Mouse (Mus musculus): Measurements from ENCODE around the gene Gm266. TPM values are rescaled to one million over a fixed set of nuclear protein-coding genes. Genes with fewer than 3 reads are reported as not detected.

The Gm266 gene
- polyA plus RNA-seq, 1 experiment from 2014 or later, result 7.0 TPM

GRCm38 (mm10) chr12:111499617-111500016 lies 14.0 kb upstream of the Gm266 start:
- no peak overlapping the region for H3K27ac ChIP-seq
- H3K4me3 ChIP-seq, result no peak overlapping the region
- H3K4me1 ChIP-seq, result no peaks in the 10 kb centered on the region
- H3K4me2 ChIP-seq, result no peak overlapping the region
- ATAC-seq (ENCODE audit: borderline replicate concordance, extremely low read depth, low FRiP score, low TSS enrichment), result no peak
- no peaks in the 10 kb centered on the region for H3K36me3 ChIP-seq
- 58% methylated on average over 5 of the region's 5 CpGs for WGBS
- no peak overlapping the region for H3K9ac ChIP-seq
- no peaks in the 10 kb centered on the region for H3K9me3 ChIP-seq
- H3K27me3 ChIP-seq, result no peaks in the 10 kb centered on the region

- H3K27ac ChIP-seq, result no peak overlapping the region
- no peaks in the 10 kb centered on the region for H3K4me1 ChIP-seq
- H3K4me2 ChIP-seq, result no peak overlapping the region
- H3K36me3 ChIP-seq, result no peaks in the 10 kb centered on the region
- no peak overlapping the region for H3K4me3 ChIP-seq
- ATAC-seq (ENCODE audit: borderline replicate concordance, extremely low read depth, low FRiP score, low TSS enrichment), result no peak
- WGBS, result 49% methylated on average over 2 of the region's 2 CpGs
- H3K9ac ChIP-seq, result no peak overlapping the region
- no peaks in the 10 kb centered on the region for H3K27me3 ChIP-seq
- no peaks in the 10 kb centered on the region for H3K9me3 ChIP-seq
Observed at GRCm38 (mm10) chr12:111497076-111497475, 11.5 kb upstream of the Gm266 start.

DNA sequence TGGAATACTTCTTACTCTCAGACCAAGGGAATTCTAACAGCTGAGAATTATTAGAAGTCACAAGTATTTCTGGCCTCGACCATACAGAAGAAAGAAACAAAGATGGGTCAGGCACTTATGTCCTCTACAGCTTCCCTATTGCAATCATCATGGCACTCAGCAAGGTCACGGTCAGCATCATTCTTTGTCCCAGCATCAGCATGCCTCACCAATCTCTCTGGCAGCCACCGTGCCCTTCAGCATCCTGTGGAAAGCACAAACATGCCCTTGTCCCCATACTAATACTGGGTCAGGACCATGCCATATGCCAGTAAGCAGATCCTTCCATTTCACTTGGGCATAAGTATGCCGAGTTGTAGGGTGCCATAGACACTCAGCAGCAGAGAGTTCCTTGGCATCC lies 9.3 kb upstream of the Gm266 start:
- Histone ChIP-seq H3K9me3 (no peaks in the 10 kb centered on the region), H3K27ac (no peak overlapping the region), H3K4me1 (no peaks in the 10 kb centered on the region), H3K9ac (no peak overlapping the region), H3K27me3 (no peaks in the 10 kb centered on the region), H3K4me2 (no peak overlapping the region), H3K36me3 (no peaks in the 10 kb centered on the region), H3K4me3 (no peak overlapping the region)
- ATAC-seq (ENCODE audit: borderline replicate concordance, extremely low read depth, low FRiP score, low TSS enrichment), result no peak
- WGBS, result 66% methylated on average over 4 of the region's 4 CpGs

GRCm38 (mm10) chr12:111489261-111489865 lies 3.7 kb upstream of the Gm266 start:
- Histone ChIP-seq H3K4me1 (peaks cover 19% of the 10 kb centered on the region), H3K4me2 (no peak overlapping the region), H3K36me3 (no peaks in the 10 kb centered on the region), H3K9ac (no peak overlapping the region), H3K27me3 (peaks cover 51% of the 10 kb centered on the region), H3K4me3 (no peak overlapping the region), H3K27ac (no peak overlapping the region), H3K9me3 (no peaks in the 10 kb centered on the region)
- 56% methylated on average over 11 of the region's 11 CpGs for WGBS
- no peak for ATAC-seq (ENCODE audit: borderline replicate concordance, extremely low read depth, low FRiP score, low TSS enrichment)

- H3K9me3 ChIP-seq, result no peaks in the 10 kb centered on the region
- peaks cover 19% of the 10 kb centered on the region for H3K4me1 ChIP-seq
- WGBS, result 10% methylated on average over 12 of the region's 12 CpGs
- ATAC-seq (ENCODE audit: borderline replicate concordance, extremely low read depth, low FRiP score, low TSS enrichment), result no peak
- H3K27me3 ChIP-seq, result peaks cover 56% of the 10 kb centered on the region
- H3K9ac ChIP-seq, result 0 out of 2 replicates have a peak overlapping the region, but pooled peaks have one; percentile 39
- no peak overlapping the region for H3K27ac ChIP-seq
- peak overlapping the region; percentile 51 for H3K4me3 ChIP-seq
- H3K36me3 ChIP-seq, result no peaks in the 10 kb centered on the region
- H3K4me2 ChIP-seq, result peak overlapping the region; percentile 89
Observed at GRCm38 (mm10) chr12:111486455-111486854, 832 bp upstream of the Gm266 start.

DNA sequence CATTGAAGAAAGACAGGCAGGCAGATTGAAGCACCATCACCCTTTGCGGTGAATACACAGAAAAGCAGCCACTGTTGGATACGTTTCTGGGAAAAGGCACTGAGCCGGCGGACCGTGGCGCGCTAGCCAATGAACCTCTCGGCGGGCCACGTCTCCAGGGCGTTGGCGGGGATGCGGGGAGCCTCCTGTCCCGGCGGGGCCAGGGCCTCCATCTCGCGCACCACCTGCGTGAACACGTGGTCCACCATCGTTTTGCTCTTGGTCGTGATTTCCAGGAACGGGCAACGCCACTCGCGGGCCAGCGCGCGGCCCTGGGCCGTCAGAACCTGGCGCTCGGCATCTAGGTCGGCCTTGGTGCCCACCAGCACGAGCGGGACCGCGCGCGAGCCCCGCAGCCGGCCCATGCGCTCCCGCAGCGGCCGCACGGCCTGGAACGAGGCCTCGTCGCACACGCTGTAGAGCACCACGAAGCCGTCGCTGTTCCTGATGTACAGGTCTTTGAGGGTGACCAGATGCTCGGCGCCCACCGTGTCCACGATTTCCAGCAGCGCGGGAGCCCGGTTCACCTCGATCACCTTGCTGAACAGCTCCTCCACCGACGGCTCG lies 474 bp downstream of the Gm266 start:
- H3K9ac ChIP-seq, result peak overlapping the region; percentile 39
- ATAC-seq (ENCODE audit: borderline replicate concordance, extremely low read depth, low FRiP score, low TSS enrichment), result no peak
- no peak overlapping the region for H3K27ac ChIP-seq
- H3K27me3 ChIP-seq, result peaks cover 56% of the 10 kb centered on the region
- 1% methylated on average over 63 of the region's 63 CpGs for WGBS
- H3K4me2 ChIP-seq, result peak overlapping the region; percentile 89
- H3K4me3 ChIP-seq, result peak overlapping the region; percentile 51
- H3K4me1 ChIP-seq, result peaks cover 19% of the 10 kb centered on the region
- no peaks in the 10 kb centered on the region for H3K36me3 ChIP-seq
- no peaks in the 10 kb centered on the region for H3K9me3 ChIP-seq

DNA sequence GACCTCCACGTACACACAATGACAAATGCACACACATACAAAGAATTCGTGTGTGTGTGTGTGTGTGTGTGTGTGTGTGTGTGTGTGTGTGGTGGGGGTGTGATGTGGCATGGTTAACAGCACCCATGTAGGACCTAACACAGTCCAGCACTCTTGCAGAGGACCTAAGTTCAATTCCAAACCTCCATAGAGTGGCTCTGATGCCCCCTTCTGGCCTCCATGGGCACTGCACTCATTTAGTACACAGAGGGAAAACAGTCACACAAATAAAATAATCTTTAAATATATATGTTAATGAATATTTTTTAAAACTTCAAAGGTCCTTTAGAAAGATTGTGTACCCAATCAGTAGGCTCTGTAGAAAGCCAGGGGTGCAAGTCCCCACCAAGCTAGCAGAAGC lies 5.7 kb downstream of the Gm266 start:
- H3K9me3 ChIP-seq, result no peaks in the 10 kb centered on the region
- 63% methylated on average over 2 of the region's 2 CpGs for WGBS
- ATAC-seq (ENCODE audit: borderline replicate concordance, extremely low read depth, low FRiP score, low TSS enrichment), result no peak
- H3K9ac ChIP-seq, result no peak overlapping the region
- peaks cover 11% of the 10 kb centered on the region for H3K27me3 ChIP-seq
- H3K4me2 ChIP-seq, result no peak overlapping the region
- no peak overlapping the region for H3K27ac ChIP-seq
- no peaks in the 10 kb centered on the region for H3K36me3 ChIP-seq
- peaks cover 5% of the 10 kb centered on the region for H3K4me1 ChIP-seq
- no peak overlapping the region for H3K4me3 ChIP-seq

- 44% methylated on average over 5 of the region's 5 CpGs for WGBS
- ATAC-seq (ENCODE audit: borderline replicate concordance, extremely low read depth, low FRiP score, low TSS enrichment), result no peak
- peaks cover under 1% of the 10 kb centered on the region; the same call in 1 of the 2 replicates for H3K27me3 ChIP-seq
Observed at GRCm38 (mm10) chr12:111478924-111479323, 6.7 kb downstream of the Gm266 start.

DNA sequence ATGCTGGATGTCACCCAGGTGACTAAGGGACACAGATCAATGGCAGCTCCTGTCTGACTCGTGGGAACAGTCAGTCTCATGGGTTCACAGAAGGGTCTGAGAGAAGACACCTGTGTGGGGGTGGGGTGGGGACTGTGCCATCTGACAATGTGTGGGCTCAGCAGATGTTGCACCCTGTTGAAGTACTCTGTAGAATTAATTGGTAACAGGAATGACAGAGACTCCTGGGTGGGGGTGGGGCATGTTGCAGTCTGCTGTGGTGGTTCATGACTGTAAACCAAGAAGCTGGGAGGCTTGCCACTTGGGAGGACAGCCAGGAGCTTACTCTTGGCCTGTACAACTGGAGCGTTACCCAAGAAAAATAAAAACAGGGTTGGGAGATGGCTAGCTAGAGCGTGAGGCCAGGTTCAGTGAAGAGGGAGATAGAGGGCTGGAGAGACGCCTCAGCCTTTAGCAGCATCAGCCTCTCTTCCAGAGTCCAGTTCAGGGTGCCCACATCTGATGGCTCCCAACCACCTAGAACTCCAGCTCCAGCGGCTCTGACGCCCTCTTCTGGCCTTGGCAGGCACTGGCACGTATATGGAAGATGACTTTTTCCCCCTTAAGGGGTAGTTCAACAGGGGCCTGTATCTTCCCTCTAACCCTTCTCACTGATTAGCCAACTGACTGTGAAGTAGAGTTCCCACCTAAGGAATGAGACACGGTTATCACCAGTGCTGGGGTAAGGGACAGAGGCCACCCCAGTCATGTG lies 10.6 kb downstream of the Gm266 start:
- H3K36me3 ChIP-seq, result no peaks in the 10 kb centered on the region
- H3K27me3 ChIP-seq, result no peaks in the 10 kb centered on the region
- H3K4me2 ChIP-seq, result no peak overlapping the region
- peak; percentile 67 for ATAC-seq (ENCODE audit: borderline replicate concordance, extremely low read depth, low FRiP score, low TSS enrichment)
- WGBS, result 44% methylated on average over 8 of the region's 8 CpGs
- H3K9ac ChIP-seq, result no peak overlapping the region
- peaks cover 3% of the 10 kb centered on the region; the same call in 1 of the 2 replicates for H3K4me1 ChIP-seq
- H3K9me3 ChIP-seq, result no peaks in the 10 kb centered on the region
- H3K4me3 ChIP-seq, result no peak overlapping the region
- no peak overlapping the region for H3K27ac ChIP-seq

More at GRCm38 (mm10) chr12:111478924-111479323, 6.7 kb downstream of the Gm266 start:
- Histone ChIP-seq H3K4me2 (no peak overlapping the region), H3K4me3 (no peak overlapping the region), H3K27ac (no peak overlapping the region), H3K9ac (no peak overlapping the region), H3K36me3 (no peaks in the 10 kb centered on the region), H3K4me1 (peaks cover 3% of the 10 kb centered on the region; the same call in 1 of the 2 replicates), H3K9me3 (no peaks in the 10 kb centered on the region)

DNA sequence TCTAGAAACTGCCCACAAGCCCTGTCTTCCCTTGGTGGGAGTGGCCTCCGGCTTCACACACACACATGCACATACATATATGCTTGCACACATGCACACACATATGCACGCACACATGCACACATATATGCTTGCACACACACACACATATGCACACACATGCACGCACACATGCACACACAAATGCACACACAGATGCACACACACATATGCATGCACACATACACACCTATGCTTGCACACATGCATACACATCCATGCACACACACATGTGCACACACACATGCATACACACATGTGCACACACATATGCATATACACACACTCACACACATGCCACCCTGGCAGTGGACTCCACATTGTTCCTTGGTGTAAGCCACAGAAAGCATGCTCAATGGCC lies 11.2 kb downstream of the Gm266 start:
- Histone ChIP-seq H3K27me3 (no peaks in the 10 kb centered on the region), H3K4me1 (peaks cover 3% of the 10 kb centered on the region; the same call in 1 of the 2 replicates), H3K4me3 (no peak overlapping the region), H3K9ac (no peak overlapping the region), H3K27ac (no peak overlapping the region), H3K4me2 (no peak overlapping the region), H3K9me3 (no peaks in the 10 kb centered on the region), H3K36me3 (no peaks in the 10 kb centered on the region)
- WGBS, result 97% methylated on average over 3 of the region's 3 CpGs
- 0 out of 2 replicates have a peak, but pooled peaks have one; percentile 23 for ATAC-seq (ENCODE audit: borderline replicate concordance, extremely low read depth, low FRiP score, low TSS enrichment)

DNA sequence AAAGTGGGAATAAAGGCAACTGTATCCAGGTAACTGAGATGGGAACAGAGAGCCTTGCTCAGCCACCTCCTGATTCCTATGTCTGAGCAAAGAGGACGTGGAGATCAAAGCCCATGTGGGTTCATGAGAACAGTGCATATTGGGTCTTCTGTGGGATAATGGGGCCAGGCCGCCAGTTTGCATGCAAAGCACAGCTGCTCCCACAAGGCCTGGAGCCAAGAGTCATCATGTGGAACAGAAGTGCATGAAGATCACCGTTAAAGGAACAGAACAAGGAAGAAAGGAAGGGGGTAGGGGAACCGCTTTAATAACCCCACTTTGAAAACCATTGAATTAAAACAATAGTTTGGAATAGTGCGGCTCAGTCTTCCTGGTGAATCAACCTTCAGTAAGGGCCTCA lies 12.7 kb downstream of the Gm266 start:
- WGBS, result 69% methylated on average over 5 of the region's 5 CpGs
- Histone ChIP-seq H3K4me2 (no peak overlapping the region), H3K9ac (no peak overlapping the region), H3K36me3 (no peaks in the 10 kb centered on the region), H3K4me3 (no peak overlapping the region), H3K4me1 (peaks cover 3% of the 10 kb centered on the region; the same call in 1 of the 2 replicates), H3K27ac (no peak overlapping the region), H3K27me3 (no peaks in the 10 kb centered on the region), H3K9me3 (no peaks in the 10 kb centered on the region)
- ATAC-seq (ENCODE audit: borderline replicate concordance, extremely low read depth, low FRiP score, low TSS enrichment), result no peak

DNA sequence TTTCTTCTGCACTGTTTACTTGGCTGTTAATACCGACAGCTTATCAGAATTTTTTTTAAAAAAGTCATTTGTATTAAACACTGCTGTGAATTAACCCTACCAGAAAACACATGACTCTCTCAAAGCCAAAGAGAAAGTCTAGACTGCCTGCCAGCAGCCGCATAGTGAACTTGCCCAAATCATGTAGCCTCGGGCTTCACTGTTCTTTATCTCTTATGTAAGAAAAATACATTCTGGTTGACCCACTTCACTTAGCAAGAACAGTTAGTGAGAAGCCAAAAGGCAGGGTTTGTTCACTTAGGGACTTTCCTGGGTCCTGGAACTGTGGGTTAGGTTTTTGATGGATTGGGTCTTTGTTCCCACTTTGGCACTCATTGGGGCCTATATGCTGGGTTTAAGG lies 13.9 kb downstream of the Gm266 start:
- Histone ChIP-seq H3K36me3 (no peaks in the 10 kb centered on the region), H3K9me3 (no peaks in the 10 kb centered on the region), H3K27me3 (no peaks in the 10 kb centered on the region), H3K27ac (no peak overlapping the region), H3K4me3 (no peak overlapping the region), H3K4me1 (peaks cover 3% of the 10 kb centered on the region; the same call in 1 of the 2 replicates), H3K4me2 (no peak overlapping the region), H3K9ac (no peak overlapping the region)
- 56% methylated on average over 3 of the region's 3 CpGs for WGBS
- ATAC-seq (ENCODE audit: borderline replicate concordance, extremely low read depth, low FRiP score, low TSS enrichment), result no peak

All from lung, embryonic 15.5 days (tissue).